ENCODE assay signal across 8 mouse cellular contexts in genomic region chr13:119789851-119790717, GRCm38 (mm10). TPM values are rescaled to one million over a fixed set of nuclear protein-coding genes. Genes with fewer than 3 reads are reported as not detected.
A peak's percentile ranks its signal among the peaks of the same experiment; 100 is the strongest.
DNase-seq lines count a peak whose midpoint lies in the region; ATAC-seq and TF ChIP-seq lines count a peak whose summit lies in the region.

No protein-coding gene starts in this region.

- in situ Hi-C loops in Patski (cut with MboI; ENCODE audit: low pct_unique_long_range_greater_than_20kb) = loop anchor here (5.0 kb wide), 1 partner anchor 53 kb away; no protein-coding TSS in a partner anchor

- peak overlapping the region; percentile 95 for H3K27ac ChIP-seq in hindbrain, embryonic 12.5 days

- peak; percentile 38 for ATAC-seq in Patski
- ATAC-seq in hindbrain, embryonic 12.5 days (ENCODE audit: low FRiP score) = peak; percentile 79

- TF ChIP-seq CTCF in Patski (IDR thresholded peaks at IDR 0.05) = no peak

- DNase-seq in Patski (ENCODE audit: low read depth, low spot score) = no peak
- DNase-seq in cerebellum, postnatal 10 days = peak; percentile 89 to 92
- peak; percentile 54 to 72 for DNase-seq in frontal cortex, postnatal 10 days (ENCODE audit: low spot score in 2 of 2)
- peak; percentile 71 to 81 for DNase-seq in layer of hippocampus, postnatal 14 days (ENCODE audit: low spot score in 2 of 2)
- peak; percentile 79 for DNase-seq in lung, postnatal 10 days
- DNase-seq in retina, postnatal 7 days (ENCODE audit: low read depth, low spot score) = peak; percentile 27
- peak; percentile 42 to 55 for DNase-seq in urinary bladder, adult 18-20 months (ENCODE audit: low spot score in 2 of 2)

- peak overlapping the region; percentile 90 for H3K4me3 ChIP-seq in hindbrain, embryonic 12.5 days

- H3K4me2 ChIP-seq in hindbrain, embryonic 12.5 days (replicated peaks) = peak overlapping the region; percentile 74

- H3K27me3 ChIP-seq in Patski = no peaks in the 10 kb centered on the region
- H3K27me3 ChIP-seq in hindbrain, embryonic 12.5 days = no peaks in the 10 kb centered on the region

- CTCF ChIA-PET in Patski (lab: Charles Lee) = interaction anchor here (1.4 kb wide), 1 partner anchor 105 kb away, joined by 3 read pairs; no protein-coding TSS in a partner anchor

- peak overlapping the region; percentile 95 for H3K9ac ChIP-seq in hindbrain, embryonic 12.5 days

- POLR2A ChIA-PET in Patski (lab: Charles Lee) = interaction anchor here (0.6 to 1.4 kb wide), 4 partner anchors 12 to 99 kb away, joined by 3 to 7 read pairs (median 4); no protein-coding TSS in a partner anchor

- peaks cover 24% of the 10 kb centered on the region for H3K36me3 ChIP-seq in hindbrain, embryonic 12.5 days

- no peaks in the 10 kb centered on the region for H3K9me3 ChIP-seq in hindbrain, embryonic 12.5 days (replicated peaks)

- peaks cover 13% of the 10 kb centered on the region for H3K4me1 ChIP-seq in hindbrain, embryonic 12.5 days

- 1% methylated on average over 46 of the region's 66 CpGs for WGBS in hindbrain, embryonic 12.5 days

RNA-seq across cellular contexts. Expression of gene Zfp131, which starts 0.6 kb away (rescaled TPM):
- polyA plus RNA-seq in Patski (2021) = 33.8 TPM
- polyA plus RNA-seq in hindbrain, embryonic 12.5 days (2016; fragmentation: Nextera tagmentation; extraction: Ambion mirVana) = 42.3 and 43.5 TPM in 2 replicates
- total RNA-seq in layer of hippocampus, postnatal 14 days (2021) = 10 to 100 TPM; 40.3 to 41.1 TPM

RNA-seq across cellular contexts. Expression of gene Nim1k, which starts 34.4 kb away (rescaled TPM):
- 2.9 TPM for polyA plus RNA-seq in Patski (2021)
- polyA plus RNA-seq in hindbrain, embryonic 12.5 days (2016; fragmentation: Nextera tagmentation; extraction: Ambion mirVana) = 2.6 and 2.8 TPM in 2 replicates
- 10 to 100 TPM; 12.5 to 13.5 TPM for total RNA-seq in layer of hippocampus, postnatal 14 days (2021)

RNA-seq across cellular contexts. Expression of gene AF067063, which starts 39.9 kb away (rescaled TPM):
- polyA plus RNA-seq in Patski (2021) = not detected
- polyA plus RNA-seq in hindbrain, embryonic 12.5 days (2016; fragmentation: Nextera tagmentation; extraction: Ambion mirVana) = not detected in 2 replicates
- total RNA-seq in layer of hippocampus, postnatal 14 days (2021) = not detected

RNA-seq across cellular contexts. Expression of gene D13Ertd608e, which starts 45.7 kb away (rescaled TPM):
- polyA plus RNA-seq in Patski (2021) = not detected
- not detected in 2 replicates for polyA plus RNA-seq in hindbrain, embryonic 12.5 days (2016; fragmentation: Nextera tagmentation; extraction: Ambion mirVana)
- total RNA-seq in layer of hippocampus, postnatal 14 days (2021) = not detected
